Mouse (Mus musculus) cerebellum, adult 2 months (tissue): ENCODE data around the gene Ntf5.

Experiments
- CTCF ChIP-seq: fragments of 200-500 bp; IDR thresholded peaks from 2 replicates; pipeline ENCODE4 v1.5.1; 2011; ENCODE audit warnings: low read depth, mild to moderate bottlenecking, control low read depth, low read length, moderate library complexity, borderline replicate concordance; ENCODE audit not compliant: insufficient read depth
- POLR2A ChIP-seq: fragments of 200-500 bp; IDR thresholded peaks from 2 replicates; pipeline ENCODE4 v1.6.1; 2011; ENCODE audit warnings: low read length, control low read depth, borderline replicate concordance; ENCODE audit not compliant: insufficient read depth

DNA sequence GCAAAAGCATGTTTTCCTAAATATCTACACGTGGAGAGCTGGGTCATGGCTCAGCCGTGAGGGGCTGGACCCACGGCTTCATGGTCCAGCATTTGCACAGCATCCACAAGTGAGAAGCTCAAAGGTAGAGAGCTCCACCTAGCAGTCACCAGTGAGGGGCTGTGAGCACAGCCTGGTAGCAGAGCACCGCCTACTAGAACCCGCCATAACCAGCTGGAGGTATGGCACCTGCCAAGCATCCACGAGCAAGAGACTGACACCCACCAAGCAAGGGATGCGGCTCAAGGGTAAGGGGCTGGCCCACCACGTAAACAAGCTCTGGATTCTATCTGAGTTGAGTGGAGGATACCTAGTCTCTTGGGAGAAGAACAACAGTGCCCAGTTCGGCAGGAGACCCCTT is 52.1 kb downstream of the Ntf5 start:
- TF ChIP-seq POLR2A (no peak), CTCF (no peak)
